Mouse (Mus musculus) megakaryocyte-erythroid progenitor cell, adult 5 weeks (primary cell): ENCODE results near the gene Plppr3. TPM values are rescaled to one million over a fixed set of nuclear protein-coding genes. Genes with fewer than 3 reads are reported as not detected.

Source experiments
- polyA plus RNA-seq: library from polyadenylated mRNA; stranded (reverse); fragments of >175 nt; gene quantifications from 2 replicates; pipeline ENCODE4 v1.2.3, GENCODE M21; 2012

Gene Plppr3
- 288 and 339 TPM in 2 replicates for polyA plus RNA-seq

DNA sequence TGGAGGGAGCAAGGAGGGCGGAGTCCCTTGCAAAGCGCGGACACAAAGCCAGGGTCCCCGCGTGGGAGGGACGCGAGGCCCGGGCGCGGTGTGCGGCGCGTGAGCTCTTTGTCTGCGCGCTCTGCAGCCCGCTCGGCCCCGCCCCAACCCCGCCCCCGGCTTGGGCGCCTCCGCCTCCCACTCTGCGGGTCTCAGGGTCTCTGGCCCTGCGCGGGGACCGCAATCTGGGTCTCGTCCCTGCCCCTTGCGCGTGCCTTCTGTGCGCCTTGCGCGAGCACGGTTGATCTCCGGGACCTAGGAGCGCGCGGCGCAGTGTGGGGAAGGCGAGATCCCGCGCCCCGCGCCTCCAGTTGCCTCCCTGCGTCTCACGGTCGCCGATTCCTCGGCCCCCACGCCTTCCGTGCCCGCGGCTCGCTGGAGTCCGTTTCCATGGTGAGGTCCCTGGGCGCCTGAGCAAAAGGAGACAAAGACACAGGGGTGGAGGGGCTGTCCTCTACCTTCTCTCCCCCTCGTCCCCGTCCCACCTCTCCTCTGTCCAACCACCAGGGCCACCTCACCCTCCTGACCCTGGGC is at the start of gene Plppr3, which contains the start of gene Prtn3:
Gene Plppr3 (minus strand): TSS at position 345 of the 573 bp plus-strand sequence.
Gene Prtn3 (plus strand): TSS at position 187 of the 573 bp plus-strand sequence.

DNA sequence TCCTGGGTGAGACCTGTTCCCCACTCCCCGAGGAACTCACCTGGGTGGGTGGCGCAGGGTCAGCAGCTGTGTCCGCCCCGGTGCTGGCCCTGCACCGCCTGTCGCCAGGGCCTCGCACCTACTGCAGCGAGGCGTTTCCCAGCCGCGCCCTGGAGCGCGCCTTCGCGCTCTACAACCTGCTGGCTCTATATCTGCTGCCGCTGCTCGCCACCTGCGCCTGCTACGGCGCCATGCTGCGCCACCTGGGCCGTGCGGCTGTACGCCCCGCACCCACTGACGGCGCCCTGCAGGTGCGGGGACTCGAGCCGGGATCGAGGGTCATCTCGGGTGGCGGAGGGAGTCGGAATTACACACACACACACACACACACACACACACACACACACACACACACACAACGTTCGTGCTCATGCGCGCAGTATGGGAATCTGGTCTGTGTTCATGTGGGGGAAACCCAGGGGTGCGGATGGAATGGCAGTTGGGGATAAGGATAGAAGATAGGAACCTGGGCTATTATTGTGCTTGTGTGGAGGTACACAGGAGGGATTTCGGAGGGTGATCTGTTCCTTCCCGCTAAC is 46.6 kb upstream of the Plppr3 start, which contains the start of gene R3hdm4:
Gene R3hdm4 (minus strand): TSS at position 251 of the 578 bp plus-strand sequence.

DNA sequence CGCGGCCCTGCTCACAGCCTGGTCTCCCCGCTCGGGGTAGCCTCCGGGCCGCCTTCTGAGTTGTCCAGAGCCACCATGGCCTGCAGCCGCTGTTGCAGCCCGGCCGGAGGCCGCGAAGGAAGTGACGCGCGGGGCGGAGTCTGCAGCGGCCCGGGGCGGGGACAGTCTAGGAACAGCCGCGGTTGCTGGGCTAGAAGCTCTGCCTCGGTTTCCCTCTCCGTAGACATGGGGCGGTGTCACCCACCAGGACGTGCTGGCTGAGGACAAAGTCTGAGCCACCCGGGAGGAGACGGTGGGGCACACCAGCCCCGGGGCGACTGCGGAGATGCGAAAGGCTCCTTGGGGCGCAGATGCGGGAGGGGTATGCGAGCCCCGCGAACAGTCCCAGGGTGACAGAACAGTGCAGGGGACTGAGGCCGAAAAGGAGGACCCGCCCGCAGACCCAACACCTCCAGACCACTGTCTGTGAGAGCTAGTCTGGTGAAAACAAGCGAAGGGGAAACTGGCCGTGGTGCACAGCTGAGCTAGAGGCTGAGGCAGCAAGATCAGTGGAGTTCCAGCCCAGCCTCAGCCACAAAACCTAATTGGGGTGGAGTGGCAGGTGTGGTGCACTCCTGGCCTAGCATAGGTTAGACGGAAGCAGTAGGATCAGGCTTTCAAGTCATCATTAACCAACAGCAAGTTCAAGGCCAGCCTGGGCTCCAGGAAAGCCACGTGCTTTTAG is 42.5 kb upstream of the Plppr3 start, which contains the start of gene Kiss1r:
Gene Kiss1r (plus strand): TSS at position 164 of the 724 bp plus-strand sequence.

DNA sequence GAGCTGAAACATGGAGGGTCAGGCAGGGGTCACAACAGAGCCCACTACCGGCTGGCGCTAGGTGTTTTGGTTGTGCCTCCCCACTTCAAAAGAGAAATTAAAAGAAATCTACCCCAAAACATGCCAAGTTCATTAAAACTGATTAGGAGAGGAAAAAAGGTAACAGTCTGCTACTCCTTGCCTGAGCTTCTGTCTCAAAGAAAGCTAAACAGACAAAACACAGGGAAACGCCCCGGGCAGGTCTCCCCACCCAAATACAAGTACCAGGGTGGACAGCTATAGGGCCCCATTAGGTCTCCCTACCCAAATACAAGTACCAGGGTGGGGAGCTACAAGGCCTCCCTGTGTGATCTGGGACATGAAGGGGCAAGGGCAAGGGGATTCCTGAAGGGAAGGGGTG is 36.1 kb upstream of the Plppr3 start, which contains the start of gene Gm26602:
Gene Gm26602 (plus strand): TSS at position 301 of the 400 bp plus-strand sequence.

DNA sequence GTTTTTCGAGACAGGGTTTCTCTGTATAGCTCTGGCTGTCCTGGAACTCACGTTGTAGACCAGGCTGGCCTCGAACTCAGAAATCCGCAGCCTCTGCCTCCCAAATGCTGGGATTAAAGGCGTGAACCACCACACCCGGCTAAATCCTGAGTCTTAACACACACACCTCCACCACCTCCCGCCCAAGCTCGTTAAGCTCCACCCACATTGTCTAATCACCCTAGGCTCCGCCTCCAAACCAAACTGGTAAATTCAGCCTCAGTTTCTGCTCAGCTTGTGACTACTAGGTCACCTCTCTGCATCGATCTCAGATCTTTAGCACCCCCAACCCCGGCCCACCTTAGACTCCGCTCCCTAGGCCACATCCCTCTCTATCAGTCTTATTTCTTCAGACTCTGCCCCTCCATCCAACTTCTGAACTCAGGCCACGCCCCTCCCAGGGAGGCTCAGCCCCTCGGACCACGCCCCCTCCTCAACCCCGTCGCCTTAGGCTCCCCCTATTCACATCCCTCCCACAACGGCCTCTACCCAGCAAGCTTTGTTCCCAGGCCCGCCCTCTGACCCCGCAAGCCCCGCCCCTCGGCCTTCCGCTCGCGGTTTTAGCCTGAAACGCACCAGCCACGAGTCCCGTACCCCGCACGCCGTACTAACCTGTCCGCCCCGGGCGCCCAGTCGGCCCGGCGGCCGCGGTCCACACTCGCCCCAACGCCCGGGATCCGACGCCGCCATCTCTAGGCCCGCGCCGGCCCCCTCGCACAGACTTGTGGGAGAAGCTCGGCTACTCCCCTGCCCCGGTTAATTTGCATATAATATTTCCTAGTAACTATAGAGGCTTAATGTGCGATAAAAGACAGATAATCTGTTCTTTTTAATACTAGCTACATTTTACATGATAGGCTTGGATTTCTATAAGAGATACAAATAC is 34.0 kb upstream of the Plppr3 start, which contains the start of gene Med16:
Gene Med16 (minus strand): TSS at position 757 of the 925 bp plus-strand sequence.

DNA sequence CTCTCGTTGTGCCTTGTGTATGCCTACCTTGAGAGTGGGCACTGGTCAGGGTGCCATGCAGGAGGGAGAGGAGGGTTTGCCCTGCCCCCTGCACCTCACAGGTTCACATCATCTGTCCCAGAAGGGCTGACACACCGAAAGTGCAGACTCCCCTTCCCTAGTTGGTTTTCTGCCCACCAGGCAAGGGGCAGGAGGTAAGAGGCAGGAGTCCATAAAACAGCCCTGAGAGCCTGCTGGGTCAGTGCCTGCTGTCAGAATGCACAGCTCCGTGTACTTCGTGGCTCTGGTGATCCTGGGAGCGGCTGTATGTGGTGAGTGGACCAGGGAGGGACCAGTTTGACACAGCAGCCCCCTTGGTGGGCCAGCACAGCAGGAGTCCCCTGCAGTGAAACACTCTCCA is 16.2 kb upstream of the Plppr3 start, which contains the start of gene Cfd:
Gene Cfd (plus strand): TSS at position 184 of the 400 bp plus-strand sequence.

DNA sequence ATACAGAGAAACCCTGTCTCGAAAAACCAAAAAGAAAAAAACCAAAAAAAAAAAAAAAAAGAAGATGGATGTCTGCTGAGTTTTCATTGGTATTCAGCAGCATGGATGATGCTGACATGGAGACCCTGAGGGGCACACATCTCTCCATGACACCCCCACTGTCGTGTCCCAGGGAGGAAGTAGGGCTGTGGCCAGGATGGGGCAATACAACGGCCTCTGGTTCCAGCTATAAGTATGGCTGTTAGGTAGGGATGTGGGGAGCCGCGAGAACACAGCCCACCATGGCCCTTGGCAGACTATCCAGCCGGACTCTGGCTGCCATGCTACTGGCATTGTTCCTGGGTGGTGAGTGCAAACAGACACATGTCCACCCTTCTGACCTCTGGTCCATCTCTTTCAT is 11.6 kb upstream of the Plppr3 start, which contains the start of gene Elane:
Gene Elane (plus strand): TSS at position 194 of the 400 bp plus-strand sequence.

DNA sequence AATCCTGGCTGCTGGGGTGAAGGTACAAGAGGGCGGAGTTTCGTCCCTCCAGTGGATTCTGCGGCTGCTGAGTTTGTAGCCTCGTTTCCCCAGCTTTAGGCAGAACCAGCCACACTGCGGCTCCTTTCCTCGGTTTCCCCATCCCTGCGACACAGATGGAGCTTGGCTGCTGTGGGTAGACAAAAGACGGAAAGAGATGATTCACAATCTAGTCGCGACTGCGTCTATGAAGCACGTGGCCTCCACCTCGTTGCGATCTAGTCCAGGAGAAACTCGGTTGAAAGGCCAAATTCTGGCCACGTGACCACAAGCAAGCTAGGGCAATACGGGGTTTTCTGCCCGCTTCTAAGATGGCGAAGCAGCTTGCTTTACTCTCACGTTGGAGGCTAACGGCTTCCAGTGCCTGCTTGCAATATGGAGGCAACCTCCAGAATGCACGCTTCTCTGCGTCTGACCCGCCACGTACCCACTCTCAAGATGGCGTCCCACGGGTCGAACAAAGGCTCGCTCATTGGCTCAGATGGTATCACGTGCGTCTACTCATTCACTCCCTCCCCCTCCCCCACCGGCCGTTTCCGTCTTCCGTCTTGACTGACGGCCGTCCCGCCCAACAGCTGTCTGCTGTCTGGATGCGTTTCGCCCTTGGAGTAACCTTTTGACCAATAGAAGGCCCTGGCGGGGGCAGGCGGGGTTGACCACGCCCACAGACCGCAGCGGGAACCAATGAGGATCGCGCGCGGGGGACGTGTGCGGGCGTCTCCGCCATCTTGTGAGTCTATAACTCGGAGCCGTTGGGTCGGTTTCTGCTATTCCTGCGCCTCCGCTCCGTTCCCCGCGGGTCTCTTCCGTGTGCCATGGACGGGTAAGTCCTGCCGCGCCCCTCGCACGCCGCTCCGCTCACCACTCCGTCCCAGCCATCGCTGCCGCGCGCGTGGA is 20.3 kb downstream of the Plppr3 start, which contains the start of gene Ptbp1:
Gene Ptbp1 (plus strand): TSS at position 568 of the 936 bp plus-strand sequence.

DNA sequence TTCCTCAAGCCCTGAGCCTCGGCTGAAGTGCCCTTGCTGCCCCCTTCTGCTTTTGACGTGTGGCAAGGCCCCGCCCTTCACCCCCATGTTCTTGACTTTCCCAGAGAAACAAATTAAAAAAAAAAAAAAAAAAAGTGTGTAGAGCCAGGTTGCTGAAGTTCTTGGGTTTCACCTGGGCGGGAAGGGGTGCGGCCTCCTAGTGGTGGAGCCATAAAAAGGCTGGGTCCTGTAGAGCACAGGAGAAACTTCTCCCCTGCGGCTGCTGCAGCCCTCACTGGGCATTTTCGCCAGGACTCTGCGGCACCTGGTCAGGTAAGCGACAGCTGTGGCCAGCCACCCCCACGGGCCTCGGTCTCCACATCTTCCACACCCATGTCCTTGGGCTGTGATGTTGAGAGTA is 53.7 kb downstream of the Plppr3 start, which contains the start of gene Misp:
Gene Misp (plus strand): TSS at position 208 of the 400 bp plus-strand sequence.

Other genes starting within 250 kb of the Plppr3 start
- not detected in 2 replicates for gene Shc2, start 236.7 kb downstream of the Plppr3 start, polyA plus RNA-seq
- not detected in 2 replicates for gene Odf3l2, start 228.9 kb downstream of the Plppr3 start, polyA plus RNA-seq
- gene Madcam1, start 210.1 kb downstream of the Plppr3 start, polyA plus RNA-seq: 0.12 and 0.15 TPM in 2 replicates
- 116 and 132 TPM in 2 replicates for gene Tpgs1, start 205.3 kb downstream of the Plppr3 start, polyA plus RNA-seq
- gene Cdc34, start 192.4 kb downstream of the Plppr3 start, polyA plus RNA-seq: 250 and 260 TPM in 2 replicates
- 1.2 and 1.3 TPM in 2 replicates for gene Gzmm, start 185.6 kb downstream of the Plppr3 start, polyA plus RNA-seq
- 829 and 893 TPM in 2 replicates for gene Bsg, start 170.1 kb downstream of the Plppr3 start, polyA plus RNA-seq
- gene Hcn2, start 158.0 kb downstream of the Plppr3 start, polyA plus RNA-seq: 1.00 and 1.2 TPM in 2 replicates
- 34.1 and 38.0 TPM in 2 replicates for gene Polrmt, start 128.1 kb downstream of the Plppr3 start, polyA plus RNA-seq
- gene Fgf22, start 119.6 kb downstream of the Plppr3 start, polyA plus RNA-seq: not detected in 2 replicates
- 324 and 356 TPM in 2 replicates for gene Rnf126, start 107.7 kb downstream of the Plppr3 start, polyA plus RNA-seq
- 4.6 and 5.4 TPM in 2 replicates for gene Fstl3, start 97.4 kb downstream of the Plppr3 start, polyA plus RNA-seq
- 34.9 and 51.7 TPM in 2 replicates for gene Prss57, start 83.7 kb downstream of the Plppr3 start, polyA plus RNA-seq
- 290 and 348 TPM in 2 replicates for gene Palm, start 81.1 kb downstream of the Plppr3 start, polyA plus RNA-seq
- 0.04 and 0.30 TPM in 2 replicates for gene Misp, start 53.6 kb downstream of the Plppr3 start, polyA plus RNA-seq
- 1,442 and 1,522 TPM in 2 replicates for gene Ptbp1, start 20.2 kb downstream of the Plppr3 start, polyA plus RNA-seq
- gene Prtn3, start 158 bp downstream of the Plppr3 start, polyA plus RNA-seq: 5,178 and 10,445 TPM in 2 replicates
- 4,000 and 7,851 TPM in 2 replicates for gene Elane, start 11.6 kb upstream of the Plppr3 start, polyA plus RNA-seq
- gene Cfd, start 16.2 kb upstream of the Plppr3 start, polyA plus RNA-seq: 0.94 and 1.3 TPM in 2 replicates
- gene Med16, start 34.3 kb upstream of the Plppr3 start, polyA plus RNA-seq: 69.1 and 76.6 TPM in 2 replicates
- 2.1 TPM in 1 of 2 replicates, not detected in the other for gene Gm26602, start 36.2 kb upstream of the Plppr3 start, polyA plus RNA-seq
- 0.41 and 0.64 TPM in 2 replicates for gene Kiss1r, start 42.3 kb upstream of the Plppr3 start, polyA plus RNA-seq
- 230 and 265 TPM in 2 replicates for gene R3hdm4, start 46.6 kb upstream of the Plppr3 start, polyA plus RNA-seq
- gene Arid3a, start 52.4 kb upstream of the Plppr3 start, polyA plus RNA-seq: 94.7 and 145 TPM in 2 replicates
- gene Wdr18, start 85.5 kb upstream of the Plppr3 start, polyA plus RNA-seq: 54.4 and 61.7 TPM in 2 replicates
- 0.09 and 0.12 TPM in 2 replicates for gene Grin3b, start 96.1 kb upstream of the Plppr3 start, polyA plus RNA-seq
- gene Tmem259, start 109.7 kb upstream of the Plppr3 start, polyA plus RNA-seq: 378 and 414 TPM in 2 replicates
- gene Cnn2, start 114.0 kb upstream of the Plppr3 start, polyA plus RNA-seq: 245 and 295 TPM in 2 replicates
- gene Abca7, start 121.9 kb upstream of the Plppr3 start, polyA plus RNA-seq: 54.4 and 60.8 TPM in 2 replicates
- 397 and 427 TPM in 2 replicates for gene Arhgap45, start 142.0 kb upstream of the Plppr3 start, polyA plus RNA-seq
- gene Polr2e, start 165.2 kb upstream of the Plppr3 start, polyA plus RNA-seq: 217 and 273 TPM in 2 replicates
- gene Gpx4, start 172.5 kb upstream of the Plppr3 start, polyA plus RNA-seq: 1,103 and 1,136 TPM in 2 replicates
- 77.6 and 78.0 TPM in 2 replicates for gene Sbno2, start 230.9 kb upstream of the Plppr3 start, polyA plus RNA-seq
- 176 and 185 TPM in 2 replicates for gene Stk11, start 241.2 kb upstream of the Plppr3 start, polyA plus RNA-seq